Mouse (Mus musculus): ENCODE measurements around the gene Scamp3. TPM values are rescaled to one million over a fixed set of nuclear protein-coding genes. Genes with fewer than 3 reads are reported as not detected.

The Scamp3 gene
- polyA plus RNA-seq (2014; fragmentation: Nextera tagmentation; extraction: Ambion mirVana): 90.5 and 104 TPM in 2 replicates

GRCm38 (mm10) chr3:89177242-89178106 lies at the start of gene Scamp3:
Gene Scamp3 (plus strand): TSS chr3:89177473.
- H3K27me3 ChIP-seq (replicated peaks; ENCODE audit: control insufficient read depth, insufficient read depth, low read length): no peaks in the 10 kb centered on the region
- WGBS: under 1% methylated on average over 43 of the region's 43 CpGs
- ATAC-seq (peak; percentile 97), DNase-seq (ENCODE audit: low spot score) (peak; percentile 98)
- H3K4me2 ChIP-seq (ENCODE audit: low read length): peak within 1 kb of the TSS; percentile 92
- no peaks in the 10 kb centered on the region for H3K9me3 ChIP-seq (replicated peaks; ENCODE audit: control insufficient read depth, low read length)
- peaks cover 78% of the 10 kb centered on the region for H3K36me3 ChIP-seq (ENCODE audit: control insufficient read depth, insufficient read depth, low read length)
- H3K4me3 ChIP-seq (ENCODE audit: low read depth, low read length): peak within 1 kb of the TSS; percentile 68
- 0 out of 2 replicates have a peak within 1 kb of the TSS, but pooled peaks have one; percentile 9 for H3K27ac ChIP-seq (ENCODE audit: low read depth, low read length)
- H3K9ac ChIP-seq (ENCODE audit: low read length): peak within 1 kb of the TSS; percentile 78
- H3K4me1 ChIP-seq (ENCODE audit: control insufficient read depth, insufficient read depth, low read length): peaks cover 8% of the 10 kb centered on the region

GRCm38 (mm10) chr3:89129908-89130307 lies 47.4 kb upstream of the Scamp3 start:
- Histone ChIP-seq H3K4me2 (ENCODE audit: low read length) (no peak overlapping the region), H3K9ac (ENCODE audit: low read length) (no peak overlapping the region), H3K36me3 (ENCODE audit: control insufficient read depth, insufficient read depth, low read length) (no peaks in the 10 kb centered on the region), H3K27me3 (replicated peaks; ENCODE audit: control insufficient read depth, insufficient read depth, low read length) (no peaks in the 10 kb centered on the region), H3K4me1 (ENCODE audit: control insufficient read depth, insufficient read depth, low read length) (no peaks in the 10 kb centered on the region), H3K9me3 (replicated peaks; ENCODE audit: control insufficient read depth, low read length) (no peaks in the 10 kb centered on the region), H3K4me3 (ENCODE audit: low read depth, low read length) (no peak overlapping the region), H3K27ac (ENCODE audit: low read depth, low read length) (no peak overlapping the region)
- DNase-seq (ENCODE audit: low spot score) (no peak), ATAC-seq (no peak)
- WGBS: 89% methylated on average over 3 of the region's 3 CpGs

- WGBS: 35% methylated on average over 4 of the region's 4 CpGs
- Histone ChIP-seq H3K27ac (ENCODE audit: low read depth, low read length) (no peak overlapping the region), H3K27me3 (replicated peaks; ENCODE audit: control insufficient read depth, insufficient read depth, low read length) (no peaks in the 10 kb centered on the region), H3K4me1 (ENCODE audit: control insufficient read depth, insufficient read depth, low read length) (no peaks in the 10 kb centered on the region), H3K9me3 (replicated peaks; ENCODE audit: control insufficient read depth, low read length) (no peaks in the 10 kb centered on the region), H3K9ac (ENCODE audit: low read length) (peak overlapping the region; percentile 54), H3K4me3 (ENCODE audit: low read depth, low read length) (peak overlapping the region; percentile 24; the same call in 1 of the 2 replicates), H3K4me2 (ENCODE audit: low read length) (peak overlapping the region; percentile 54), H3K36me3 (ENCODE audit: control insufficient read depth, insufficient read depth, low read length) (no peaks in the 10 kb centered on the region)
- ATAC-seq (no peak), DNase-seq (ENCODE audit: low spot score) (no peak)
Measured at GRCm38 (mm10) chr3:89131816-89132215, 45.5 kb upstream of the Scamp3 start.

- H3K4me1 ChIP-seq (ENCODE audit: control insufficient read depth, insufficient read depth, low read length): no peaks in the 10 kb centered on the region
- 14% methylated on average over 30 of the region's 30 CpGs for WGBS
- DNase-seq (ENCODE audit: low spot score): peak; percentile 20
Measured at GRCm38 (mm10) chr3:89132285-89133062, 44.8 kb upstream of the Scamp3 start.

GRCm38 (mm10) chr3:89133063-89133450 lies 44.2 kb upstream of the Scamp3 start:
- Histone ChIP-seq H3K9ac (ENCODE audit: low read length) (no peak overlapping the region), H3K9me3 (replicated peaks; ENCODE audit: control insufficient read depth, low read length) (no peaks in the 10 kb centered on the region), H3K36me3 (ENCODE audit: control insufficient read depth, insufficient read depth, low read length) (no peaks in the 10 kb centered on the region), H3K27me3 (replicated peaks; ENCODE audit: control insufficient read depth, insufficient read depth, low read length) (no peaks in the 10 kb centered on the region), H3K4me1 (ENCODE audit: control insufficient read depth, insufficient read depth, low read length) (no peaks in the 10 kb centered on the region), H3K4me2 (ENCODE audit: low read length) (no peak overlapping the region), H3K27ac (ENCODE audit: low read depth, low read length) (no peak overlapping the region), H3K4me3 (ENCODE audit: low read depth, low read length) (no peak overlapping the region)
- 84% methylated on average over 7 of the region's 7 CpGs for WGBS
- DNase-seq (ENCODE audit: low spot score) (no peak), ATAC-seq (no peak)

More at GRCm38 (mm10) chr3:89132285-89133062, 44.8 kb upstream of the Scamp3 start:
- H3K4me2 ChIP-seq (ENCODE audit: low read length): peak overlapping the region; percentile 54
- no peaks in the 10 kb centered on the region for H3K27me3 ChIP-seq (replicated peaks; ENCODE audit: control insufficient read depth, insufficient read depth, low read length)
- peak overlapping the region; percentile 24 for H3K4me3 ChIP-seq (ENCODE audit: low read depth, low read length)
- no peak overlapping the region for H3K27ac ChIP-seq (ENCODE audit: low read depth, low read length)
- H3K9me3 ChIP-seq (replicated peaks; ENCODE audit: control insufficient read depth, low read length): no peaks in the 10 kb centered on the region
- H3K36me3 ChIP-seq (ENCODE audit: control insufficient read depth, insufficient read depth, low read length): no peaks in the 10 kb centered on the region
- H3K9ac ChIP-seq (ENCODE audit: low read length): peak overlapping the region; percentile 54
- peak; percentile 44; the same call in 1 of the 2 replicates for ATAC-seq

GRCm38 (mm10) chr3:89133752-89134151 lies 43.5 kb upstream of the Scamp3 start:
- Histone ChIP-seq H3K27me3 (replicated peaks; ENCODE audit: control insufficient read depth, insufficient read depth, low read length) (no peaks in the 10 kb centered on the region), H3K27ac (ENCODE audit: low read depth, low read length) (no peak overlapping the region), H3K9ac (ENCODE audit: low read length) (no peak overlapping the region), H3K9me3 (replicated peaks; ENCODE audit: control insufficient read depth, low read length) (no peaks in the 10 kb centered on the region), H3K4me2 (ENCODE audit: low read length) (no peak overlapping the region), H3K4me1 (ENCODE audit: control insufficient read depth, insufficient read depth, low read length) (no peaks in the 10 kb centered on the region), H3K36me3 (ENCODE audit: control insufficient read depth, insufficient read depth, low read length) (no peaks in the 10 kb centered on the region), H3K4me3 (ENCODE audit: low read depth, low read length) (no peak overlapping the region)
- DNase-seq (ENCODE audit: low spot score) (no peak), ATAC-seq (no peak)
- WGBS: 95% methylated on average over 1 of the region's 1 CpGs

GRCm38 (mm10) chr3:89135958-89136357 lies 41.3 kb upstream of the Scamp3 start, which contains the start of gene Pklr:
Gene Pklr (plus strand): TSS chr3:89136142.
- Histone ChIP-seq H3K9ac (ENCODE audit: low read length) (no peak within 1 kb of the TSS), H3K9me3 (replicated peaks; ENCODE audit: control insufficient read depth, low read length) (no peaks in the 10 kb centered on the region), H3K4me3 (ENCODE audit: low read depth, low read length) (no peak within 1 kb of the TSS), H3K27me3 (replicated peaks; ENCODE audit: control insufficient read depth, insufficient read depth, low read length) (no peaks in the 10 kb centered on the region), H3K4me2 (ENCODE audit: low read length) (no peak within 1 kb of the TSS), H3K4me1 (ENCODE audit: control insufficient read depth, insufficient read depth, low read length) (no peaks in the 10 kb centered on the region), H3K36me3 (ENCODE audit: control insufficient read depth, insufficient read depth, low read length) (no peaks in the 10 kb centered on the region), H3K27ac (ENCODE audit: low read depth, low read length) (no peak within 1 kb of the TSS)
- WGBS: 72% methylated on average over 3 of the region's 3 CpGs
- DNase-seq (ENCODE audit: low spot score) (no peak), ATAC-seq (no peak)

GRCm38 (mm10) chr3:89136365-89136764 lies 40.9 kb upstream of the Scamp3 start:
- Histone ChIP-seq H3K9ac (ENCODE audit: low read length) (no peak overlapping the region), H3K4me3 (ENCODE audit: low read depth, low read length) (no peak overlapping the region), H3K36me3 (ENCODE audit: control insufficient read depth, insufficient read depth, low read length) (no peaks in the 10 kb centered on the region), H3K27ac (ENCODE audit: low read depth, low read length) (no peak overlapping the region), H3K4me2 (ENCODE audit: low read length) (no peak overlapping the region), H3K27me3 (replicated peaks; ENCODE audit: control insufficient read depth, insufficient read depth, low read length) (no peaks in the 10 kb centered on the region), H3K9me3 (replicated peaks; ENCODE audit: control insufficient read depth, low read length) (no peaks in the 10 kb centered on the region), H3K4me1 (ENCODE audit: control insufficient read depth, insufficient read depth, low read length) (no peaks in the 10 kb centered on the region)
- ATAC-seq (no peak), DNase-seq (ENCODE audit: low spot score) (no peak)
- 44% methylated on average over 9 of the region's 9 CpGs for WGBS
